Mouse (Mus musculus): ENCODE results near the gene 1600002K03Rik.

GRCm38 (mm10) chr10:80208248-80208647 is 35.5 kb downstream of the 1600002K03Rik start:
- TF ChIP-seq CTCF (IDR thresholded peaks at IDR 0.05; ENCODE audit: borderline replicate concordance, extremely low read depth, insufficient read depth, insufficient read length): no peak
- no peak for TF ChIP-seq POLR2A (IDR thresholded peaks at IDR 0.05; ENCODE audit: borderline replicate concordance, extremely low read depth, insufficient read depth, insufficient read length, poor library complexity, severe bottlenecking)

Measured in brain, embryonic 14.5 days (tissue).